7 mouse cellular contexts compared by ENCODE assay signal in genomic region chr7:3664524-3665214, GRCm38 (mm10). TPM values are rescaled to one million over a fixed set of nuclear protein-coding genes. Genes with fewer than 3 reads are reported as not detected.
A peak's percentile ranks its signal among the peaks of the same experiment; 100 is the strongest.
DNase-seq lines count a peak whose midpoint lies in the region; ATAC-seq and TF ChIP-seq lines count a peak whose summit lies in the region.

No protein-coding gene starts in this region.

- H3K79me3 ChIP-seq in C2C12 (ENCODE audit: low read depth), result peaks cover 8% of the 10 kb centered on the region

- H3K79me2 ChIP-seq in C2C12 (ENCODE audit: control insufficient read depth, insufficient read depth) (peaks cover 18% of the 10 kb centered on the region), MEL (ENCODE audit: control insufficient read depth, insufficient read depth, low read length, poor library complexity) (peaks cover 14% of the 10 kb centered on the region)

- peak; percentile 31 for ATAC-seq in heart, postnatal 0 days (ENCODE audit: insufficient read depth, low read depth)
- ATAC-seq in limb, embryonic 12.5 days (ENCODE audit: insufficient number of reproducible peaks, insufficient read depth, low FRiP score, low TSS enrichment, low read depth), result no peak
- peak; percentile 23 for ATAC-seq in midbrain, embryonic 16.5 days

- H3K27ac ChIP-seq in MEL (ENCODE audit: control insufficient read depth, low read depth, low read length), result peak overlapping the region; percentile 46
- H3K27ac ChIP-seq in heart, postnatal 0 days (ENCODE audit: low read depth), result peak overlapping the region; percentile 91
- H3K27ac ChIP-seq in limb, embryonic 12.5 days, result peak overlapping the region; percentile 69
- H3K27ac ChIP-seq in midbrain, embryonic 16.5 days (ENCODE audit: low read length), result peak overlapping the region; percentile 80

- 23% methylated on average over 15 of the region's 15 CpGs for WGBS in heart, postnatal 0 days
- 32% methylated on average over 15 of the region's 15 CpGs for WGBS in limb, embryonic 12.5 days
- WGBS in midbrain, embryonic 16.5 days, result 33% methylated on average over 15 of the region's 15 CpGs

- H3K9ac ChIP-seq in MEL (ENCODE audit: control insufficient read depth, low read depth, low read length, poor library complexity, severe bottlenecking), result peak overlapping the region; percentile 78
- peak overlapping the region; percentile 75 for H3K9ac ChIP-seq in heart, postnatal 0 days (replicated peaks; ENCODE audit: low read depth, low read length)
- H3K9ac ChIP-seq in limb, embryonic 12.5 days (replicated peaks), result peak overlapping the region; percentile 66
- H3K9ac ChIP-seq in midbrain, embryonic 16.5 days (ENCODE audit: low read depth, low read length), result peak overlapping the region; percentile 78

- H3K4me3 ChIP-seq in C2C12 (ENCODE audit: insufficient read depth, poor library complexity, severe bottlenecking) (peak overlapping the region; percentile 48), MEL (ENCODE audit: control insufficient read depth in 1 of 2, insufficient read depth in 1 of 2, low read depth in 2 of 2, low read length in 2 of 2) (peak overlapping the region; percentile 71 to 97)
- H3K4me3 ChIP-seq in heart, postnatal 0 days (ENCODE audit: low read depth, low read length), result peak overlapping the region; percentile 77
- peak overlapping the region; percentile 63 for H3K4me3 ChIP-seq in limb, embryonic 12.5 days (replicated peaks)
- H3K4me3 ChIP-seq in midbrain, embryonic 16.5 days (ENCODE audit: low read depth, low read length), result peak overlapping the region; percentile 79

- intact Hi-C loops in left cerebral cortex, postnatal 4 days (cut with DNase I), result no loop called here

- H3K27me3 ChIP-seq in C2C12 (ENCODE audit: control insufficient read depth, insufficient read depth, insufficient read length) (no peaks in the 10 kb centered on the region), MEL (ENCODE audit: control insufficient read depth in 1 of 2, insufficient read depth in 2 of 2, low read length in 2 of 2) (no peaks in the 10 kb centered on the region)
- no peaks in the 10 kb centered on the region for H3K27me3 ChIP-seq in heart, postnatal 0 days (ENCODE audit: control insufficient read depth, insufficient read depth, low read length)
- no peaks in the 10 kb centered on the region for H3K27me3 ChIP-seq in limb, embryonic 12.5 days
- no peaks in the 10 kb centered on the region for H3K27me3 ChIP-seq in midbrain, embryonic 16.5 days (ENCODE audit: control insufficient read depth, insufficient read depth, low read depth, low read length)

- peaks cover 18% of the 10 kb centered on the region for H3K36me3 ChIP-seq in C2C12 (ENCODE audit: control insufficient read depth, insufficient read depth)
- peaks cover 1 to 6% of the 10 kb centered on the region in 2 experiments; a peak in 3 of 4 replicates for H3K36me3 ChIP-seq in MEL (ENCODE audit: control insufficient read depth in 1 of 2, insufficient read depth in 2 of 2, low read length in 2 of 2)
- peaks cover 39% of the 10 kb centered on the region for H3K36me3 ChIP-seq in heart, postnatal 0 days (replicated peaks; ENCODE audit: control insufficient read depth, insufficient read depth, low read length)
- peaks cover 37% of the 10 kb centered on the region for H3K36me3 ChIP-seq in limb, embryonic 12.5 days
- H3K36me3 ChIP-seq in midbrain, embryonic 16.5 days (ENCODE audit: control insufficient read depth, insufficient read depth, low read length), result peaks cover 14% of the 10 kb centered on the region

- TF ChIP-seq CTCF in C2C12 (IDR thresholded peaks at IDR 0.05; ENCODE audit: control insufficient read depth, insufficient read depth, insufficient read length), result no peak
- no peak for TF ChIP-seq CTCF in MEL (IDR thresholded peaks at IDR 0.05 in 2 of 3, conservative IDR thresholded peaks at IDR 0.05 in 1 of 3; ENCODE audit: control insufficient read depth in 1 of 3, insufficient read depth in 1 of 3, low read depth in 2 of 3, low read length in 3 of 3, poor library complexity in 1 of 3, severe bottlenecking in 1 of 3)
- no peak for TF ChIP-seq CTCF in heart, postnatal 0 days (IDR thresholded peaks at IDR 0.05; ENCODE audit: low read depth)

- TF ChIP-seq POLR2A in MEL (IDR thresholded peaks at IDR 0.05; ENCODE audit: control insufficient read depth in 1 of 2, insufficient read depth in 1 of 2, low read depth in 1 of 2, low read length in 2 of 2, poor library complexity in 1 of 2), result no peak

- H3ac ChIP-seq in C2C12 (ENCODE audit: control insufficient read depth, insufficient read length, low read depth), result peak overlapping the region; percentile 99

- no peak for TF ChIP-seq EP300 in MEL (IDR thresholded peaks at IDR 0.05; ENCODE audit: low read depth in 1 of 2, low read length in 2 of 2)
- TF ChIP-seq EP300 in heart, postnatal 0 days (IDR thresholded peaks at IDR 0.05; ENCODE audit: low read depth), result no peak

- H3K4me2 ChIP-seq in heart, postnatal 0 days (ENCODE audit: low read depth, low read length), result peak overlapping the region; percentile 66
- H3K4me2 ChIP-seq in limb, embryonic 12.5 days, result peak overlapping the region; percentile 73
- H3K4me2 ChIP-seq in midbrain, embryonic 16.5 days (ENCODE audit: low read length), result peak overlapping the region; percentile 93

- TF ChIP-seq RAD21 in MEL (IDR thresholded peaks at IDR 0.05; ENCODE audit: low read depth, low read length), result no peak

- DNase-seq in MEL (ENCODE audit: low read depth, low spot score), result no peak
- peak; percentile 49 for DNase-seq in heart, postnatal 0 days (ENCODE audit: low spot score)
- DNase-seq in left cerebral cortex, postnatal 4 days, result no peak
- no peak for DNase-seq in layer of hippocampus, adult 18-20 months (ENCODE audit: low spot score in 2 of 2)

- no peaks in the 10 kb centered on the region for H3K9me3 ChIP-seq in MEL (replicated peaks; ENCODE audit: insufficient read depth, low read length)
- H3K9me3 ChIP-seq in heart, postnatal 0 days (replicated peaks; ENCODE audit: control insufficient read depth, low read length), result no peaks in the 10 kb centered on the region
- no peaks in the 10 kb centered on the region for H3K9me3 ChIP-seq in limb, embryonic 12.5 days
- no peaks in the 10 kb centered on the region for H3K9me3 ChIP-seq in midbrain, embryonic 16.5 days (replicated peaks; ENCODE audit: control insufficient read depth, low read length, poor library complexity, severe bottlenecking)

- H3K4me1 ChIP-seq in MEL (ENCODE audit: control insufficient read depth in 1 of 2, insufficient read depth in 2 of 2, low read length in 2 of 2), result peaks cover 0 to 8% of the 10 kb centered on the region in 2 experiments; a peak in 2 of 4 replicates
- peaks cover 18% of the 10 kb centered on the region for H3K4me1 ChIP-seq in heart, postnatal 0 days (ENCODE audit: control insufficient read depth, insufficient read depth)
- peaks cover 17% of the 10 kb centered on the region; the same call in 1 of the 2 replicates for H3K4me1 ChIP-seq in limb, embryonic 12.5 days (replicated peaks)
- H3K4me1 ChIP-seq in midbrain, embryonic 16.5 days (ENCODE audit: control insufficient read depth, insufficient read depth, low read length), result peaks cover 21% of the 10 kb centered on the region

RNA-seq across cellular contexts. Expression of gene Leng1, which starts 1.0 kb away (rescaled TPM):
- polyA plus RNA-seq in C2C12 (2012; fragmentation: generic; extraction: Trizol), result 10.4 TPM
- 8.3 and 11.0 TPM in 2 replicates for total RNA-seq in MEL (2012; rRNA removed)
- polyA plus RNA-seq in MEL (2012; ENCODE audit: insufficient read depth in 1 of 2, insufficient read length in 2 of 2, low read depth in 1 of 2, low replicate concordance in 2 of 2, missing spikeins in 1 of 2), result 10 to 100 TPM in 1 of 2 experiments, not detected in 1; 11.3 TPM
- total RNA-seq in heart, postnatal 0 days (2014; rRNA removed; ENCODE audit: low replicate concordance), result 6.0 and 11.9 TPM in 2 replicates
- 23.9 and 25.4 TPM in 2 replicates for polyA plus RNA-seq in heart, postnatal 0 days (2015; fragmentation: Nextera tagmentation; extraction: Ambion mirVana)
- polyA plus RNA-seq in limb, embryonic 12.5 days (2016; fragmentation: Nextera tagmentation; extraction: Ambion mirVana), result 19.5 and 20.7 TPM in 2 replicates
- 12.6 and 13.2 TPM in 2 replicates for polyA plus RNA-seq in midbrain, embryonic 16.5 days (2015; fragmentation: Nextera tagmentation; extraction: Ambion mirVana)
- total RNA-seq in left cerebral cortex, postnatal 4 days (2021), result 1 to 10 TPM; 6.2 to 8.2 TPM
- total RNA-seq in layer of hippocampus, adult 18-20 months (2021), result 1 to 10 TPM; 5.8 to 6.6 TPM

RNA-seq across cellular contexts. Expression of gene Tmc4, which starts 12.7 kb away (rescaled TPM):
- 1.8 TPM for polyA plus RNA-seq in C2C12 (2012; fragmentation: generic; extraction: Trizol)
- total RNA-seq in MEL (2012; rRNA removed), result 2.0 and 2.7 TPM in 2 replicates
- polyA plus RNA-seq in MEL (2012; ENCODE audit: insufficient read depth in 1 of 2, insufficient read length in 2 of 2, low read depth in 1 of 2, low replicate concordance in 2 of 2, missing spikeins in 1 of 2), result 10 to 100 TPM in 1 of 2 experiments, not detected in 1; 16.8 TPM
- 0.31 and 0.99 TPM in 2 replicates for total RNA-seq in heart, postnatal 0 days (2014; rRNA removed; ENCODE audit: low replicate concordance)
- polyA plus RNA-seq in heart, postnatal 0 days (2015; fragmentation: Nextera tagmentation; extraction: Ambion mirVana), result 2.3 and 3.2 TPM in 2 replicates
- polyA plus RNA-seq in limb, embryonic 12.5 days (2016; fragmentation: Nextera tagmentation; extraction: Ambion mirVana), result 6.6 and 6.7 TPM in 2 replicates
- 4.5 and 4.9 TPM in 2 replicates for polyA plus RNA-seq in midbrain, embryonic 16.5 days (2015; fragmentation: Nextera tagmentation; extraction: Ambion mirVana)
- 1 to 10 TPM; 7.5 to 8.3 TPM for total RNA-seq in left cerebral cortex, postnatal 4 days (2021)
- total RNA-seq in layer of hippocampus, adult 18-20 months (2021), result 1 to 10 TPM; 5.6 to 6.2 TPM

RNA-seq across cellular contexts. Expression of gene Cnot3, which starts 19.6 kb away (rescaled TPM):
- polyA plus RNA-seq in C2C12 (2012; fragmentation: generic; extraction: Trizol) (87.1 TPM), MEL (2012; ENCODE audit: insufficient read depth in 1 of 2, insufficient read length in 2 of 2, low read depth in 1 of 2, low replicate concordance in 2 of 2, missing spikeins in 1 of 2) (100 to 1,000 TPM in 1 of 2 experiments, 10 to 100 TPM in 1; 86.6 to 118 TPM)
- 16.9 and 17.4 TPM in 2 replicates for total RNA-seq in MEL (2012; rRNA removed)
- 7.5 and 16.8 TPM in 2 replicates for total RNA-seq in heart, postnatal 0 days (2014; rRNA removed; ENCODE audit: low replicate concordance)
- 15.9 and 19.4 TPM in 2 replicates for polyA plus RNA-seq in heart, postnatal 0 days (2015; fragmentation: Nextera tagmentation; extraction: Ambion mirVana)
- 69.5 and 70.3 TPM in 2 replicates for polyA plus RNA-seq in limb, embryonic 12.5 days (2016; fragmentation: Nextera tagmentation; extraction: Ambion mirVana)
- 37.4 and 38.9 TPM in 2 replicates for polyA plus RNA-seq in midbrain, embryonic 16.5 days (2015; fragmentation: Nextera tagmentation; extraction: Ambion mirVana)
- 10 to 100 TPM; 53.3 to 57.2 TPM for total RNA-seq in left cerebral cortex, postnatal 4 days (2021)
- total RNA-seq in layer of hippocampus, adult 18-20 months (2021), result 10 to 100 TPM; 59.1 to 60.6 TPM

RNA-seq across cellular contexts. Expression of gene Tsen34, which starts 28.0 kb away (rescaled TPM):
- polyA plus RNA-seq in C2C12 (2012; fragmentation: generic; extraction: Trizol), result 215 TPM
- 16.0 and 17.1 TPM in 2 replicates for total RNA-seq in MEL (2012; rRNA removed)
- 10 to 100 TPM in 1 of 2 experiments, not detected in 1; 21.7 TPM for polyA plus RNA-seq in MEL (2012; ENCODE audit: insufficient read depth in 1 of 2, insufficient read length in 2 of 2, low read depth in 1 of 2, low replicate concordance in 2 of 2, missing spikeins in 1 of 2)
- 289 and 303 TPM in 2 replicates for total RNA-seq in heart, postnatal 0 days (2014; rRNA removed; ENCODE audit: low replicate concordance)
- 170 and 183 TPM in 2 replicates for polyA plus RNA-seq in heart, postnatal 0 days (2015; fragmentation: Nextera tagmentation; extraction: Ambion mirVana)
- 284 and 296 TPM in 2 replicates for polyA plus RNA-seq in limb, embryonic 12.5 days (2016; fragmentation: Nextera tagmentation; extraction: Ambion mirVana)
- 262 and 285 TPM in 2 replicates for polyA plus RNA-seq in midbrain, embryonic 16.5 days (2015; fragmentation: Nextera tagmentation; extraction: Ambion mirVana)
- total RNA-seq in left cerebral cortex, postnatal 4 days (2021), result 100 to 1,000 TPM; 125 to 129 TPM
- 10 to 100 TPM; 79.6 to 89.9 TPM for total RNA-seq in layer of hippocampus, adult 18-20 months (2021)

RNA-seq across cellular contexts. Expression of gene Mboat7, which starts 28.7 kb away (rescaled TPM):
- polyA plus RNA-seq in C2C12 (2012; fragmentation: generic; extraction: Trizol) (45.8 TPM), MEL (2012; ENCODE audit: insufficient read depth in 1 of 2, insufficient read length in 2 of 2, low read depth in 1 of 2, low replicate concordance in 2 of 2, missing spikeins in 1 of 2) (100 to 1,000 TPM in 1 of 2 experiments, not detected in 1; 113 TPM)
- total RNA-seq in MEL (2012; rRNA removed), result 31.1 and 33.9 TPM in 2 replicates
- total RNA-seq in heart, postnatal 0 days (2014; rRNA removed; ENCODE audit: low replicate concordance), result 33.7 and 48.4 TPM in 2 replicates
- polyA plus RNA-seq in heart, postnatal 0 days (2015; fragmentation: Nextera tagmentation; extraction: Ambion mirVana), result 19.6 and 20.3 TPM in 2 replicates
- polyA plus RNA-seq in limb, embryonic 12.5 days (2016; fragmentation: Nextera tagmentation; extraction: Ambion mirVana), result 59.4 and 61.4 TPM in 2 replicates
- 102 and 118 TPM in 2 replicates for polyA plus RNA-seq in midbrain, embryonic 16.5 days (2015; fragmentation: Nextera tagmentation; extraction: Ambion mirVana)
- total RNA-seq in left cerebral cortex, postnatal 4 days (2021), result 100 to 1,000 TPM; 132 to 147 TPM
- total RNA-seq in layer of hippocampus, adult 18-20 months (2021), result 100 to 1,000 TPM; 167 to 184 TPM
